Mouse (Mus musculus): ENCODE data around the gene Zw10. TPM values are rescaled to one million over a fixed set of nuclear protein-coding genes. Genes with fewer than 3 reads are reported as not detected.

The Zw10 gene
- 28.3 and 30.6 TPM in 2 replicates for polyA plus RNA-seq (2016; fragmentation: Nextera tagmentation; extraction: Ambion mirVana)

GRCm38 (mm10) chr9:49055333-49056205, at the start of gene Zw10:
Gene Zw10, plus strand, starts transcription at chr9:49055613.
- Histone ChIP-seq H3K9me3 (replicated peaks) (no peaks in the 10 kb centered on the region), H3K27me3 (replicated peaks) (no peaks in the 10 kb centered on the region), H3K4me2 (peak within 1 kb of the TSS; percentile 68), H3K4me1 (replicated peaks) (peaks cover 17% of the 10 kb centered on the region), H3K4me3 (peak within 1 kb of the TSS; percentile 71), H3K36me3 (peaks cover 18% of the 10 kb centered on the region), H3K27ac (ENCODE audit: poor library complexity, severe bottlenecking) (0 out of 2 replicates have a peak within 1 kb of the TSS, but pooled peaks have one; percentile 23), H3K9ac (peak within 1 kb of the TSS; percentile 82)
- ATAC-seq (ENCODE audit: insufficient number of reproducible peaks, low FRiP score) = peak; percentile 96
- WGBS = under 1% methylated on average over 53 of the region's 53 CpGs

GRCm38 (mm10) chr9:49015824-49016223, 39.6 kb upstream of the Zw10 start:
- H3K27ac ChIP-seq (ENCODE audit: poor library complexity, severe bottlenecking) = no peak overlapping the region
- H3K27me3 ChIP-seq (replicated peaks) = no peaks in the 10 kb centered on the region
- H3K4me3 ChIP-seq = no peak overlapping the region
- no peaks in the 10 kb centered on the region for H3K9me3 ChIP-seq (replicated peaks)
- no peak overlapping the region for H3K9ac ChIP-seq
- ATAC-seq (ENCODE audit: insufficient number of reproducible peaks, low FRiP score) = no peak
- H3K36me3 ChIP-seq = peaks cover 81% of the 10 kb centered on the region
- H3K4me1 ChIP-seq (replicated peaks) = no peaks in the 10 kb centered on the region
- 71% methylated on average over 7 of the region's 7 CpGs for WGBS
- H3K4me2 ChIP-seq = no peak overlapping the region

- 90% methylated on average over 5 of the region's 5 CpGs for WGBS
- no peak overlapping the region for H3K9ac ChIP-seq
- H3K4me2 ChIP-seq = no peak overlapping the region
- H3K4me3 ChIP-seq = no peak overlapping the region
- no peaks in the 10 kb centered on the region for H3K27me3 ChIP-seq (replicated peaks)
- 0 out of 2 replicates have a peak overlapping the region, but pooled peaks have one; percentile 2 for H3K27ac ChIP-seq (ENCODE audit: poor library complexity, severe bottlenecking)
- H3K36me3 ChIP-seq = peaks cover 65% of the 10 kb centered on the region
- ATAC-seq (ENCODE audit: insufficient number of reproducible peaks, low FRiP score) = no peak
- H3K4me1 ChIP-seq (replicated peaks) = no peaks in the 10 kb centered on the region
- no peaks in the 10 kb centered on the region for H3K9me3 ChIP-seq (replicated peaks)
These were observed 34.1 kb upstream of the Zw10 start for GRCm38 (mm10) chr9:49021289-49021688.

GRCm38 (mm10) chr9:49023956-49024355, 31.5 kb upstream of the Zw10 start:
- Histone ChIP-seq H3K36me3 (peaks cover 74% of the 10 kb centered on the region), H3K4me3 (no peak overlapping the region), H3K27ac (ENCODE audit: poor library complexity, severe bottlenecking) (no peak overlapping the region), H3K27me3 (replicated peaks) (no peaks in the 10 kb centered on the region), H3K9me3 (replicated peaks) (no peaks in the 10 kb centered on the region), H3K4me2 (no peak overlapping the region), H3K9ac (no peak overlapping the region), H3K4me1 (replicated peaks) (no peaks in the 10 kb centered on the region)
- no peak for ATAC-seq (ENCODE audit: insufficient number of reproducible peaks, low FRiP score)
- 85% methylated on average over 5 of the region's 5 CpGs for WGBS

GRCm38 (mm10) chr9:49024529-49024928, 30.9 kb upstream of the Zw10 start:
- Histone ChIP-seq H3K4me3 (no peak overlapping the region), H3K4me1 (replicated peaks) (no peaks in the 10 kb centered on the region), H3K9me3 (replicated peaks) (no peaks in the 10 kb centered on the region), H3K4me2 (no peak overlapping the region), H3K36me3 (peaks cover 74% of the 10 kb centered on the region), H3K9ac (no peak overlapping the region), H3K27me3 (replicated peaks) (no peaks in the 10 kb centered on the region), H3K27ac (ENCODE audit: poor library complexity, severe bottlenecking) (no peak overlapping the region)
- ATAC-seq (ENCODE audit: insufficient number of reproducible peaks, low FRiP score) = no peak
- WGBS = 88% methylated on average over 2 of the region's 2 CpGs

- ATAC-seq (ENCODE audit: insufficient number of reproducible peaks, low FRiP score) = no peak
- 90% methylated on average over 4 of the region's 4 CpGs for WGBS
These were observed 20.6 kb upstream of the Zw10 start for GRCm38 (mm10) chr9:49034764-49035163.

GRCm38 (mm10) chr9:49050901-49051300, 4.5 kb upstream of the Zw10 start:
- H3K27ac ChIP-seq (ENCODE audit: poor library complexity, severe bottlenecking) = no peak overlapping the region
- no peak for ATAC-seq (ENCODE audit: insufficient number of reproducible peaks, low FRiP score)
- no peak overlapping the region for H3K9ac ChIP-seq
- H3K27me3 ChIP-seq (replicated peaks) = no peaks in the 10 kb centered on the region
- H3K36me3 ChIP-seq = no peaks in the 10 kb centered on the region
- H3K4me1 ChIP-seq (replicated peaks) = no peaks in the 10 kb centered on the region
- WGBS = 66% methylated on average over 5 of the region's 5 CpGs
- no peaks in the 10 kb centered on the region for H3K9me3 ChIP-seq (replicated peaks)
- H3K4me2 ChIP-seq = no peak overlapping the region
- no peak overlapping the region for H3K4me3 ChIP-seq

More at GRCm38 (mm10) chr9:49034764-49035163, 20.6 kb upstream of the Zw10 start:
- peaks cover 93% of the 10 kb centered on the region for H3K36me3 ChIP-seq
- H3K9ac ChIP-seq = no peak overlapping the region
- no peaks in the 10 kb centered on the region for H3K4me1 ChIP-seq (replicated peaks)
- no peaks in the 10 kb centered on the region for H3K27me3 ChIP-seq (replicated peaks)
- H3K4me3 ChIP-seq = no peak overlapping the region
- no peak overlapping the region for H3K27ac ChIP-seq (ENCODE audit: poor library complexity, severe bottlenecking)
- no peak overlapping the region for H3K4me2 ChIP-seq
- no peaks in the 10 kb centered on the region for H3K9me3 ChIP-seq (replicated peaks)

GRCm38 (mm10) chr9:49051349-49051748, 4.1 kb upstream of the Zw10 start:
- Histone ChIP-seq H3K9ac (no peak overlapping the region), H3K9me3 (replicated peaks) (no peaks in the 10 kb centered on the region), H3K4me3 (no peak overlapping the region), H3K27me3 (replicated peaks) (no peaks in the 10 kb centered on the region), H3K4me2 (no peak overlapping the region), H3K4me1 (replicated peaks) (peaks cover 3% of the 10 kb centered on the region; the same call in 1 of the 2 replicates), H3K27ac (ENCODE audit: poor library complexity, severe bottlenecking) (no peak overlapping the region), H3K36me3 (no peaks in the 10 kb centered on the region)
- WGBS = 9% methylated on average over 5 of the region's 5 CpGs
- ATAC-seq (ENCODE audit: insufficient number of reproducible peaks, low FRiP score) = no peak

- Histone ChIP-seq H3K4me1 (replicated peaks) (peaks cover 16% of the 10 kb centered on the region), H3K27ac (ENCODE audit: poor library complexity, severe bottlenecking) (no peak overlapping the region), H3K4me2 (no peak overlapping the region), H3K4me3 (no peak overlapping the region), H3K36me3 (peaks cover 7% of the 10 kb centered on the region; the same call in 1 of the 2 replicates), H3K9ac (no peak overlapping the region), H3K9me3 (replicated peaks) (no peaks in the 10 kb centered on the region), H3K27me3 (replicated peaks) (no peaks in the 10 kb centered on the region)
- 71% methylated on average over 3 of the region's 3 CpGs for WGBS
- no peak for ATAC-seq (ENCODE audit: insufficient number of reproducible peaks, low FRiP score)
These were observed 1.4 kb upstream of the Zw10 start for GRCm38 (mm10) chr9:49054028-49054427.

- ATAC-seq (ENCODE audit: insufficient number of reproducible peaks, low FRiP score) = no peak
- no peaks in the 10 kb centered on the region for H3K27me3 ChIP-seq (replicated peaks)
- no peak overlapping the region for H3K9ac ChIP-seq
- no peak overlapping the region for H3K4me2 ChIP-seq
- H3K4me1 ChIP-seq (replicated peaks) = no peaks in the 10 kb centered on the region
- H3K27ac ChIP-seq (ENCODE audit: poor library complexity, severe bottlenecking) = no peak overlapping the region
- peaks cover 74% of the 10 kb centered on the region for H3K36me3 ChIP-seq
- H3K4me3 ChIP-seq = no peak overlapping the region
- 81% methylated on average over 3 of the region's 3 CpGs for WGBS
- H3K9me3 ChIP-seq (replicated peaks) = no peaks in the 10 kb centered on the region
These were observed 21.4 kb downstream of the Zw10 start for GRCm38 (mm10) chr9:49076847-49077246.

GRCm38 (mm10) chr9:49081107-49081506, 25.7 kb downstream of the Zw10 start, which contains the start of gene Tmprss5:
Gene Tmprss5, plus strand, starts transcription at chr9:49081260.
- Histone ChIP-seq H3K27ac (ENCODE audit: poor library complexity, severe bottlenecking) (no peak within 1 kb of the TSS), H3K27me3 (replicated peaks) (no peaks in the 10 kb centered on the region), H3K4me2 (no peak within 1 kb of the TSS), H3K4me1 (replicated peaks) (no peaks in the 10 kb centered on the region), H3K36me3 (peaks cover 37% of the 10 kb centered on the region), H3K9ac (no peak within 1 kb of the TSS), H3K4me3 (no peak within 1 kb of the TSS), H3K9me3 (replicated peaks) (no peaks in the 10 kb centered on the region)
- ATAC-seq (ENCODE audit: insufficient number of reproducible peaks, low FRiP score) = no peak
- 72% methylated on average over 5 of the region's 5 CpGs for WGBS
